Mouse (Mus musculus): Measurements from ENCODE around the gene Nudcd3. TPM values are rescaled to one million over a fixed set of nuclear protein-coding genes. Genes with fewer than 3 reads are reported as not detected.
A peak's percentile ranks its signal among the peaks of the same experiment; 100 is the strongest.

The Nudcd3 gene
- polyA plus RNA-seq, 1 experiment from 2014 or later: 65.2 TPM

DNA sequence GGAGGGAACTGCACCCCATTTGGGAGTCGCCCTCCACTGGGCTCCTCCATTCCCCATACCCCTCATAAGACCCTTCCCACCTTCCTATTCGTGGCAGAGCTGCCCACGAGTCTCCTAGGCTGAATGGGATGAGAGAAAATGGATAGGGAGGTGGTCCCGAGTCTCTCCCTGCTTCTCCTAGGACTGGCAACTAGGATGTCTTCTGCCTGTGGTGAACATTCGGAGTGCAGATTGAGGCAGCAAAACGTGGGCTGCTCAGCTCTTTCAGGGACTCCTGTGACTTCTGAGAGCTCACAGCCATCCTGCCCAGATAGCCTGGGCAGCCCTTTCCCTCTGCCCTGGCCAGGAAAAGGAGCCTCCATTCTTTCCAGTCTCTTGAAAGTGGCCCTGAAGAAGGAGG is 134.0 kb downstream of the Nudcd3 start, which contains the start of gene Camk2b:
Gene Camk2b (minus strand): TSS at position 187 of the 400 bp plus-strand sequence.
- peaks cover 12% of the 10 kb centered on the region for H3K27me3 ChIP-seq
- peak within 1 kb of the TSS; percentile 67 for H3K4me2 ChIP-seq
- H3K9ac ChIP-seq: peak within 1 kb of the TSS; percentile 86
- H3K4me1 ChIP-seq (replicated peaks): peaks cover 49% of the 10 kb centered on the region
- H3K9me3 ChIP-seq: no peaks in the 10 kb centered on the region
- 11% methylated on average over 6 of the region's 6 CpGs for WGBS
- peak within 1 kb of the TSS; percentile 88 for H3K4me3 ChIP-seq
- ATAC-seq (ENCODE audit: low FRiP score, low read depth): no peak
- H3K36me3 ChIP-seq: no peaks in the 10 kb centered on the region
- H3K27ac ChIP-seq (replicated peaks): peak within 1 kb of the TSS; percentile 95

- Histone ChIP-seq H3K36me3 (no peaks in the 10 kb centered on the region), H3K9me3 (no peaks in the 10 kb centered on the region), H3K4me2 (peak overlapping the region; percentile 67), H3K27me3 (peaks cover 12% of the 10 kb centered on the region), H3K9ac (peak overlapping the region; percentile 86), H3K27ac (replicated peaks) (peak overlapping the region; percentile 95), H3K4me3 (peak overlapping the region; percentile 88), H3K4me1 (replicated peaks) (peaks cover 49% of the 10 kb centered on the region)
- ATAC-seq (ENCODE audit: low FRiP score, low read depth): peak; percentile 90
- WGBS: under 1% methylated on average over 62 of the region's 95 CpGs
Measured at GRCm38 (mm10) chr11:6065551-6066121, 134.6 kb downstream of the Nudcd3 start.

DNA sequence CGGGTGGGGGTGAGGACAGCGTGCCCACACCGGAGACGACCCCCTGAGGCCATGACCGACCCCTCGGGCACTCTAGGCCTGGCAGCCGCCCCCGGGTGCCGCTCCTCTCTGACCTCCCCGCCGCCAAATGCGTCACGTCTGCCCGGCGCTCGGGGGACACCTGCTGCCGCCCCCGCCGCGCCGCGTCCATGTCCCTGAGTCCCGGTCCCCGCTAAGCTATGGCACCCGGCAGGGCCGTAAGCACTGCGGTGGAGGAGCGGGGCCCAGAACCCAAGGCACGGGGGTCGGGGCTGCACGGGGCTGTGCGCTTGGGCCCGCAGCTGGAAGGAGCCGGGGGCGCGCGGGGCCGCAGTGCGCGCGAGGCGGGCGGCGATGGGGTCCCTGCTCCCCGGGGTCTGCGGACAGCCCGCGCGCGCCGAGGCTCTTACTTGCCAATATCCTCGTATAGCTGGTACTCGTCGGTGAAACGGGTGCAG is 135.1 kb downstream of the Nudcd3 start:
- H3K9me3 ChIP-seq: no peaks in the 10 kb centered on the region
- H3K4me1 ChIP-seq (replicated peaks): peaks cover 49% of the 10 kb centered on the region
- ATAC-seq (ENCODE audit: low FRiP score, low read depth): peak; percentile 46
- no peaks in the 10 kb centered on the region for H3K36me3 ChIP-seq
- H3K4me2 ChIP-seq: peak overlapping the region; percentile 67
- H3K9ac ChIP-seq: peak overlapping the region; percentile 86
- WGBS: 1% methylated on average over 40 of the region's 55 CpGs
- H3K27ac ChIP-seq (replicated peaks): peak overlapping the region; percentile 95
- peaks cover 12% of the 10 kb centered on the region for H3K27me3 ChIP-seq
- H3K4me3 ChIP-seq: peak overlapping the region; percentile 88

DNA sequence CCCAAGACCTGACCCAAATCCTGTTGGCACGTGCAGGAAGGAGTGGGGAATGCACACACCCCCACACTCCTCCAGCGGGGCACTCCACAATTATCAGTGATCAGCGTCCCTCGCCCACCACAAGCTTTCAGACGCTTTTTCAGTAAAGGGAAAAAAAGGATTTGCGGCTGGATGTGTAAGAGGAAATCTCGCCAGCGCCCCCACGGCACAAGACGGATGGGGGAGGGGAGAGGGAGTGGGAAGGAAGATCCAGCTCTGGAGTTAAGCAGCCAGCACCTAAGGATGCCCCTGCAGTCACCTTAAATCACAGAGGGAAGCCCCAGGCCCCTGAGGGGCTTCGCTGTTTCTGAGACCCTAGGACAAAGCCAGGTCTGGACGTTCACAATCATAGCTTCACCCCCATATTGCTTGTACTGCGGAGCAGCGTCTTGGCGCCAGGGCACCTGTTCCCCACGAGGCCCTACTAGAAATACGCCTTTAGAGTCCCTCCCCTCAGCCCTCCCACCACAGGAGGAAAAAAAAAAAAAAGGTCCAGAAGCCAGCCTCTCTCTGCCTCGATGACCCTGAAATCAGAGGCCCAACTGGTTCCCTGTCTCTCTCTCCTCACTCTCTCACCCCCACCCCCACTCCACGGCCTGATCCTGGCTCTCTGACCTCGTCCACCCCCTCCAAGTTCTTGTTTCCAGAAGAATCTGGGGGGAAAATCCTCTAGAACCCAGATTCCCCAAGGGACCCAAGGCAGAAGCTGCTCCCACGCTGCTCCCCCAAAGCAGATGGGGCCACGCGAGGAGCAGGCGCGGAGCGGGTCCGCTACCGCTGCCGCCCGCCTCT is 135.8 kb downstream of the Nudcd3 start:
- Histone ChIP-seq H3K27me3 (peaks cover 12% of the 10 kb centered on the region), H3K4me3 (peak overlapping the region; percentile 88), H3K4me2 (peak overlapping the region; percentile 67), H3K27ac (replicated peaks) (peak overlapping the region; percentile 95), H3K4me1 (replicated peaks) (peaks cover 49% of the 10 kb centered on the region), H3K9me3 (no peaks in the 10 kb centered on the region), H3K9ac (peak overlapping the region; percentile 86), H3K36me3 (no peaks in the 10 kb centered on the region)
- WGBS: 2% methylated on average over 30 of the region's 30 CpGs
- ATAC-seq (ENCODE audit: low FRiP score, low read depth): no peak

GRCm38 (mm10) chr11:6063501-6064214 is 136.6 kb downstream of the Nudcd3 start:
- peak overlapping the region; percentile 67 for H3K4me2 ChIP-seq
- WGBS: 35% methylated on average over 17 of the region's 17 CpGs
- H3K9ac ChIP-seq: peak overlapping the region; percentile 86
- H3K27me3 ChIP-seq: peaks cover 12% of the 10 kb centered on the region
- H3K9me3 ChIP-seq: no peaks in the 10 kb centered on the region
- peak overlapping the region; percentile 95 for H3K27ac ChIP-seq (replicated peaks)
- H3K4me1 ChIP-seq (replicated peaks): peaks cover 44% of the 10 kb centered on the region
- peak overlapping the region; percentile 88 for H3K4me3 ChIP-seq
- ATAC-seq (ENCODE audit: low FRiP score, low read depth): no peak
- H3K36me3 ChIP-seq: no peaks in the 10 kb centered on the region

DNA sequence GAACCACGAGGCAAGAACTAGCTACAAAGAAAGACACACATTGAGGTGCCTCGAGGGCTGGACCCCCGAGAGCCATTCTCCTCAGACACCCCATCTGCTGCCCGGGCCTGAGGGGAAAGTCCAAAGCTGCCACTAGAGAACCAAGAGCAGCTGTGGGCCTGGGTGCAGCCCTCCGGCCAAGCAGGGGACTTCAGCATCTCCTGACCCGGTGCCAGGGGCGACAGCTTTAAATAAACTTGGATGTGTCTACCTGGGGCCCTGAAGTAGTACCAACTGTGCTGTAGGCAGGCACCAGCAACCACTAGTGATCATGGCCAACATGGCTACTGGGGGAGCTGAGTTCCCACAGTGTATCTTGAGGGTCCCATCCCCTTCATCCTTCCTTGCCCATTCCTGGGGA is 137.2 kb downstream of the Nudcd3 start:
- no peak overlapping the region for H3K9ac ChIP-seq
- H3K4me2 ChIP-seq: peak overlapping the region; percentile 67
- no peak overlapping the region for H3K27ac ChIP-seq (replicated peaks)
- no peak for ATAC-seq (ENCODE audit: low FRiP score, low read depth)
- no peaks in the 10 kb centered on the region for H3K9me3 ChIP-seq
- 80% methylated on average over 7 of the region's 7 CpGs for WGBS
- peaks cover 12% of the 10 kb centered on the region for H3K27me3 ChIP-seq
- no peaks in the 10 kb centered on the region for H3K36me3 ChIP-seq
- peaks cover 38% of the 10 kb centered on the region for H3K4me1 ChIP-seq (replicated peaks)
- H3K4me3 ChIP-seq: peak overlapping the region; percentile 88

- Histone ChIP-seq H3K9me3 (no peaks in the 10 kb centered on the region), H3K27ac (replicated peaks) (no peak overlapping the region), H3K4me2 (no peak overlapping the region), H3K4me3 (no peak overlapping the region), H3K9ac (no peak overlapping the region), H3K4me1 (replicated peaks) (peaks cover 34% of the 10 kb centered on the region), H3K27me3 (peaks cover 11% of the 10 kb centered on the region), H3K36me3 (no peaks in the 10 kb centered on the region)
- ATAC-seq (ENCODE audit: low FRiP score, low read depth): no peak
- 93% methylated on average over 11 of the region's 11 CpGs for WGBS
Measured at GRCm38 (mm10) chr11:6062329-6062728, 137.9 kb downstream of the Nudcd3 start.

DNA sequence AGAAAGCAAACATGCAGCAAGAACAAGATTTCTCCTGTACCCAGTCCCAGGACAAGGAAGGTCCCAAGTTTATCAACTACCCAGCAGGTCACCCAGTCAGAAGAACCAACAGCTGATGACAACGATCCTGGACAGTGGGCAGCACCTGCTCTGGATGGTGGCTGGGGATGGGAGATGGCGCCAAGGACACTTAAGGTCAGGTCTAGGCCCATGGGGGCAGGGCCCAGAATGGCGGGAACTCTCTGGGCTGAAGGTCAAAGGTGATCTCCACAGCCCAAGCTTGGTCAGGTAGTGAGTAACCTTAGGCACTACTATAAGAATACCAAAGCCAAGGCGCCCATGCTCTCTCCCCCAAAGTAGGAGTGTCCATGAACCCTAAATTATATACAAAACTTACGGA is 138.3 kb downstream of the Nudcd3 start:
- no peak for ATAC-seq (ENCODE audit: low FRiP score, low read depth)

GRCm38 (mm10) chr11:6059162-6059561 is 141.1 kb downstream of the Nudcd3 start:
- ATAC-seq (ENCODE audit: low FRiP score, low read depth): no peak
- Histone ChIP-seq H3K4me2 (no peak overlapping the region), H3K9ac (no peak overlapping the region), H3K27me3 (no peaks in the 10 kb centered on the region), H3K27ac (replicated peaks) (no peak overlapping the region), H3K4me3 (no peak overlapping the region), H3K9me3 (no peaks in the 10 kb centered on the region), H3K36me3 (no peaks in the 10 kb centered on the region), H3K4me1 (replicated peaks) (peaks cover 21% of the 10 kb centered on the region)
- WGBS: 89% methylated on average over 10 of the region's 10 CpGs

More for the DNA sequence above, 138.3 kb downstream of the Nudcd3 start:
- H3K27ac ChIP-seq (replicated peaks): no peak overlapping the region
- no peak overlapping the region for H3K4me3 ChIP-seq
- H3K9ac ChIP-seq: no peak overlapping the region
- peaks cover 7% of the 10 kb centered on the region for H3K27me3 ChIP-seq
- 82% methylated on average over 5 of the region's 5 CpGs for WGBS
- no peaks in the 10 kb centered on the region for H3K36me3 ChIP-seq
- H3K4me1 ChIP-seq (replicated peaks): peaks cover 34% of the 10 kb centered on the region
- no peaks in the 10 kb centered on the region for H3K9me3 ChIP-seq
- H3K4me2 ChIP-seq: no peak overlapping the region

All from hindbrain, embryonic 15.5 days (tissue).